Mouse (Mus musculus) MEL (cell line): ENCODE results near the gene Gm49391. TPM values are rescaled to one million over a fixed set of nuclear protein-coding genes. Genes with fewer than 3 reads are reported as not detected.
"Not testable (repeated sequence)": the region's sequence is repeated elsewhere in the genome, so short reads cannot be mapped to it uniquely, and the experiment has no call there.

Source experiments
- DNase-seq: peaks from one replicate; pipeline ENCODE4 v3.0.0; 2011; ENCODE audit warnings: low read depth, low spot score
- H3K27ac ChIP-seq: 2 replicates; pipeline ENCODE4 v1.5.1; 2012; ENCODE audit warnings: low read depth, mild to moderate bottlenecking, control low read depth, low read length, moderate library complexity; ENCODE audit not compliant: control insufficient read depth
- H3K27me3 ChIP-seq, 2 experiments: fragments of 150-350 bp in 1 of 2; sonication (generic) in 1 of 2; 2 replicates each; pipeline ENCODE4 v1.6.1; 2012; ENCODE audit warnings: low read length in 2 of 2, mild to moderate bottlenecking in 2 of 2, improper control_type of control experiment in 1 of 2, moderate library complexity in 1 of 2; ENCODE audit not compliant: insufficient read depth in 2 of 2, control insufficient read depth in 1 of 2
- H3K36me3 ChIP-seq, 2 experiments: 2 replicates each; pipeline ENCODE4 v1.6.1; 2012 to 2014; ENCODE audit warnings: low read length in 2 of 2, improper control_type of control experiment in 1 of 2, inconsistent platforms in 1 of 2, mild to moderate bottlenecking in 1 of 2; ENCODE audit not compliant: insufficient read depth in 2 of 2, control insufficient read depth in 1 of 2
- H3K4me1 ChIP-seq, 2 experiments: fragments of 150-350 bp in 1 of 2; sonication (generic) in 1 of 2; 2 replicates each; pipeline ENCODE4 v1.6.1; 2012; ENCODE audit warnings: low read length in 2 of 2, improper control_type of control experiment in 1 of 2, mild to moderate bottlenecking in 1 of 2; ENCODE audit not compliant: insufficient read depth in 2 of 2, control insufficient read depth in 1 of 2
- H3K4me3 ChIP-seq, 2 experiments: fragments of 150-350 bp in 1 of 2; sonication (generic) in 1 of 2; 2 replicates each; pipeline ENCODE4 v1.5.1; 2012; ENCODE audit warnings: low read depth in 2 of 2, low read length in 2 of 2, mild to moderate bottlenecking in 2 of 2, moderate library complexity in 2 of 2, control low read depth in 1 of 2, improper control_type of control experiment in 1 of 2; ENCODE audit not compliant: control insufficient read depth in 1 of 2, insufficient read depth in 1 of 2
- H3K79me2 ChIP-seq: 2 replicates; pipeline ENCODE4 v1.6.1; 2012; ENCODE audit warnings: mild to moderate bottlenecking, low read length, moderate library complexity; ENCODE audit not compliant: control insufficient read depth, poor library complexity, insufficient read depth
- H3K9ac ChIP-seq: 2 replicates; pipeline ENCODE4 v1.6.1; 2012; ENCODE audit warnings: low read depth, mild to moderate bottlenecking, control low read depth, low read length, moderate library complexity; ENCODE audit not compliant: control insufficient read depth, poor library complexity, severe bottlenecking
- H3K9me3 ChIP-seq: fragments of 150-350 bp; sonication (generic); replicated peaks from 2 replicates; pipeline ENCODE4 v1.6.1; 2012; ENCODE audit warnings: mild to moderate bottlenecking, low read length, improper control_type of control experiment, moderate library complexity; ENCODE audit not compliant: insufficient read depth
- CTCF ChIP-seq, 3 experiments: IDR thresholded peaks in 2 of 3; conservative IDR thresholded peaks in 1 of 3; 2 replicates each; pipeline ENCODE4 v1.5.1; 2011 to 2012; ENCODE audit warnings: low read length in 3 of 3, low read depth in 2 of 3, mild to moderate bottlenecking in 2 of 3, improper control_type of control experiment in 1 of 3, inconsistent platforms in 1 of 3, mixed read lengths in 1 of 3, moderate library complexity in 1 of 3; ENCODE audit not compliant: control insufficient read depth in 1 of 3, insufficient read depth in 1 of 3, poor library complexity in 1 of 3, severe bottlenecking in 1 of 3
- E2F4 ChIP-seq: IDR thresholded peaks from 2 replicates; pipeline ENCODE4 v1.6.1; 2011; ENCODE audit warnings: low read depth, low read length, improper control_type of control experiment, borderline replicate concordance
- EP300 ChIP-seq, 2 experiments: IDR thresholded peaks; 2 replicates each; pipeline ENCODE4 v1.6.1; 2011; ENCODE audit warnings: improper control_type of control experiment in 2 of 2, low read length in 2 of 2, low read depth in 1 of 2, mild to moderate bottlenecking in 1 of 2
- ETS1 ChIP-seq: IDR thresholded peaks from 2 replicates; pipeline ENCODE4 v1.6.1; 2012; ENCODE audit warnings: low read depth, mild to moderate bottlenecking, inconsistent platforms, low read length, improper control_type of control experiment, moderate library complexity
- GATA1 ChIP-seq: IDR thresholded peaks from 2 replicates; pipeline ENCODE4 v1.6.1; 2011; ENCODE audit warnings: low read depth, low read length, improper control_type of control experiment
- KAT2A ChIP-seq: conservative IDR thresholded peaks from 2 replicates; pipeline ENCODE4 v1.6.1; 2012; ENCODE audit warnings: low read depth, low read length, improper control_type of control experiment, inconsistent platforms
- MXI1 ChIP-seq: IDR thresholded peaks from 2 replicates; pipeline ENCODE4 v1.6.1; 2011; ENCODE audit warnings: mild to moderate bottlenecking, low read depth, low read length, improper control_type of control experiment
- RAD21 ChIP-seq: IDR thresholded peaks from 2 replicates; pipeline ENCODE4 v1.6.1; 2011; ENCODE audit warnings: mild to moderate bottlenecking, low read depth, low read length, improper control_type of control experiment
- RCOR1 ChIP-seq: IDR thresholded peaks from 2 replicates; pipeline ENCODE4 v1.6.1; 2012; ENCODE audit warnings: low read depth, mild to moderate bottlenecking, inconsistent platforms, low read length, improper control_type of control experiment
- TAL1 ChIP-seq: IDR thresholded peaks from 2 replicates; pipeline ENCODE4 v1.6.1; 2012; ENCODE audit warnings: mild to moderate bottlenecking, inconsistent platforms, low read length, moderate library complexity, mixed read lengths
- TCF12 ChIP-seq: IDR thresholded peaks from 2 replicates; pipeline ENCODE4 v1.6.1; 2014; ENCODE audit warnings: low read depth, mild to moderate bottlenecking, inconsistent platforms, low read length, improper control_type of control experiment, moderate library complexity
- polyA plus RNA-seq, 2 experiments: library from polyadenylated mRNA; stranded (reverse) in 1 of 2; unstranded in 1 of 2; fragments of >175 nt in 1 of 2; fragments of >200 nt in 1 of 2; gene quantifications; 2 replicates each; pipeline versions ENCODE4 v1.2.1 to v1.2.4; 2012; ENCODE audit warnings: low replicate concordance in 2 of 2, low read depth in 1 of 2; ENCODE audit not compliant: insufficient read length in 2 of 2, insufficient read depth in 1 of 2, missing spikeins in 1 of 2
- total RNA-seq: library from RNA; depleted of rRNA; stranded (reverse); fragments of 300-350 nt; gene quantifications from 2 replicates; pipeline ENCODE4 v1.2.3, GENCODE M21; 2012; rRNA removed

The Gm49391 gene
- total RNA-seq = not detected in 2 replicates
- polyA plus RNA-seq = not detected

DNA sequence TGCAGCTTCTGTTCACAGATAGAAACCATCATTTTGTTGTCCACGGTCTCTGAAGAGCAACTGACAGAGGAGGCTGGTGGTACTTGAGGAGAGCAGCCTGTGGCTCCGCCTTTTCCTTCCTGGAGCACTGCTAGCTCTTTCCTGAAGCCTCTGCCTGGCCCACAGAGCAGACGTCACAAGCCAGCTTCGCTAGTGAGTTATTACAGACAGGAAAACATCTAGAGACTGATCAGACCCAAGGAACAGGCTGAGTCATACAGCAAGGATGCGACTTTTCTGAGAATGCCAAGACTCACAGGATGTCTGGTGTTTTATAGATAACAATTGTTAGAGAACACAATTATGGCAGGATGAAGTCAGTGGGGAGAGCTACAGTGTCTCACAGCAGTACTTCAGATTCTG, at the start of gene Gm49391, which contains the start of gene Ctla2a:
TSS of gene Gm49391 (minus strand) at position 72 of the 402 bp plus-strand sequence.
TSS of gene Ctla2a (minus strand) at position 126 of the 402 bp plus-strand sequence.
- Histone ChIP-seq H3K27ac (no peak within 1 kb of the TSS; the same call in 1 of the 2 replicates), H3K4me1 (no peaks in the 10 kb centered on the region), H3K79me2 (no peaks in the 10 kb centered on the region), H3K9me3 (no peaks in the 10 kb centered on the region), H3K9ac (no peak within 1 kb of the TSS)
- TF ChIP-seq E2F4 = no peak
- no peak for TF ChIP-seq KAT2A
- TF ChIP-seq RAD21 = no peak
- peak; percentile 68 for TF ChIP-seq GATA1
- no peak for TF ChIP-seq MXI1
- no peak for TF ChIP-seq CTCF (IDR thresholded peaks at IDR 0.05 in 2 of 3, conservative IDR thresholded peaks at IDR 0.05 in 1 of 3; ENCODE audit: control insufficient read depth in 1 of 3, insufficient read depth in 1 of 3, low read depth in 2 of 3, low read length in 3 of 3, poor library complexity in 1 of 3, severe bottlenecking in 1 of 3)
- peak; percentile 79 for TF ChIP-seq TAL1
- peak; percentile 64 to 75 for TF ChIP-seq EP300 (IDR thresholded peaks at IDR 0.05; ENCODE audit: low read depth in 1 of 2, low read length in 2 of 2)
- TF ChIP-seq TCF12 = 0 out of 2 replicates have a peak, but pooled peaks have one; percentile 29
- peak; percentile 63; the same call in 1 of the 2 replicates for TF ChIP-seq ETS1
- 0 out of 2 replicates have a peak, but pooled peaks have one; percentile 24 for TF ChIP-seq RCOR1
- TF ChIP-seq, all 39 proteins: peak for 6
- no peak within 1 kb of the TSS for H3K4me3 ChIP-seq
- no peaks in the 10 kb centered on the region for H3K36me3 ChIP-seq
- peak; percentile 81 for DNase-seq
- no peaks in the 10 kb centered on the region for H3K27me3 ChIP-seq

DNA sequence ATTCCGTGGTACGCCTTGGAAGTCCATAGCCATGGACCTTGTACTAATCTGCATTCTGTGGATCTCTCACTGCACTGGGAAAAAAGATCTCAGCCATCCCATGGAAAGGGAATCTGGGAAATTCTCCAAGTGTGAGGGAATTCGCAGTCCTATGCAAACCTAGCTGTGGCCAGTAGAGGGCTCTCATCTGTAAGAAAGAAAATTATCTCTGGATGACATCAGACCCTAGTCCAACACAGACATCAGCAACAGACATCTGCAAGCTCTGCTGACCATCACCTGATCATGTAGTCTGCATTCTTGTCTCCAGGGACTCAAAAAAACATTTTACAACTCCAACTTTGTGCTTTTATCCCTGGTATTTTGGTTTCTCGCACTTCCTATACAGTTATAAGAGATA, 35.9 kb upstream of the Gm49391 start:
- H3K27me3 ChIP-seq, H3K79me2 ChIP-seq, H3K27ac ChIP-seq, H3K9me3 ChIP-seq, H3K4me1 ChIP-seq, DNase-seq, H3K9ac ChIP-seq, H3K4me3 ChIP-seq, H3K36me3 ChIP-seq: not testable (repeated sequence)
- TF ChIP-seq CTCF (IDR thresholded peaks at IDR 0.05 in 2 of 3, conservative IDR thresholded peaks at IDR 0.05 in 1 of 3; ENCODE audit: control insufficient read depth in 1 of 3, insufficient read depth in 1 of 3, low read depth in 2 of 3, low read length in 3 of 3, poor library complexity in 1 of 3, severe bottlenecking in 1 of 3) = peak in 2 of 3 experiments; percentile 15 to 32; a peak in 3 of 6 replicates

DNA sequence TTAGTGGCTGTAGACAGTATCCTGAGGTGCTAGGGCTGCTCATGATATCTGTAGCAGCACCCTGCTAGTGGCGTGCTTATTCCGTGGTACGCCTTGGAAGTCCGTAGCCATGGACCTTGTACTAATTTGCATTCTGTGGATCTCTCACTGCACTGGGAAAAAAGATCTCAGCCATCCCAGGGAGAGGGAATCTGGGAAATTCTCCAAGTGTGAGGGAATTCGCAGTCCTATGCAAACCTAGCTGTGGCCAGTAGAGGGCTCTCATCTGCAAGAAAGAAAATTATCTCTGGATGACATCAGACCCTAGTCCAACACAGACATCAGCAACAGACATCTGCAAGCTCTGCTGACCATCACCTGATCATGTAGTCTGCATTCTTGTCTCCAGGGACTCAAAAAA, 27.6 kb upstream of the Gm49391 start:
- not testable (repeated sequence) for H3K36me3 ChIP-seq, H3K79me2 ChIP-seq, DNase-seq, H3K9me3 ChIP-seq, H3K9ac ChIP-seq, H3K27ac ChIP-seq, H3K4me1 ChIP-seq, H3K27me3 ChIP-seq, H3K4me3 ChIP-seq
- peak in 1 of 3 experiments; percentile 1; a peak in 1 of 6 replicates for TF ChIP-seq CTCF (IDR thresholded peaks at IDR 0.05 in 2 of 3, conservative IDR thresholded peaks at IDR 0.05 in 1 of 3; ENCODE audit: control insufficient read depth in 1 of 3, insufficient read depth in 1 of 3, low read depth in 2 of 3, low read length in 3 of 3, poor library complexity in 1 of 3, severe bottlenecking in 1 of 3)
